Mouse (Mus musculus): ENCODE data around the gene Olig3.

DNA sequence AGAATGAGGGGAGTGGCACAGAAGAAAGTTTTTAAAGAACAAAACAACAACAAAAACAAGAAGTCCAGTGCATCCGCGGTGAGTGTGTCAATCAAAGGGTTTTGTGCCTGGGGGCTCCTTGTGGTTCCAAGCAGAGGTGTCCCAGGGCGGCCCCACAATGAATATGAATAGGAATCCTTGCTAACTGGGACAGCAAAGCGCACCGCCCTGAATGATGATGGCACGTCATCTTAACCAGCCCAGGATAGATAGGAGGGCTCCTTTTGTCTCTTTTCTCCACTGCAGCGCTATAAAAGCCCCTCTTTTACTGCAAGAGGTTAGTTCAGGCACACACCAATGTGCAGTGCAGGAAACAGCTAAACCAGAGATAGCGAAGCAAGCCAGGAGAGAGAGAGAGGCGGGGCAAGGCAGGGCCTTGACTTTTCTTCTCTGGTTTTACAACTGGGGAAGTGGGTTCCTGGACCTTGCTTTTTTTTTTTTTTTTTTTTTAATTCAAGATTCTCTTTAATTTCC, at the start of gene Olig3:
- no peak for TF ChIP-seq CTCF (IDR thresholded peaks at IDR 0.05; ENCODE audit: low read depth)
- no peak for TF ChIP-seq EP300 (optimal IDR thresholded peaks at IDR 0.05)
